ENCODE assay signal across 9 mouse cellular contexts in the genomic region with DNA sequence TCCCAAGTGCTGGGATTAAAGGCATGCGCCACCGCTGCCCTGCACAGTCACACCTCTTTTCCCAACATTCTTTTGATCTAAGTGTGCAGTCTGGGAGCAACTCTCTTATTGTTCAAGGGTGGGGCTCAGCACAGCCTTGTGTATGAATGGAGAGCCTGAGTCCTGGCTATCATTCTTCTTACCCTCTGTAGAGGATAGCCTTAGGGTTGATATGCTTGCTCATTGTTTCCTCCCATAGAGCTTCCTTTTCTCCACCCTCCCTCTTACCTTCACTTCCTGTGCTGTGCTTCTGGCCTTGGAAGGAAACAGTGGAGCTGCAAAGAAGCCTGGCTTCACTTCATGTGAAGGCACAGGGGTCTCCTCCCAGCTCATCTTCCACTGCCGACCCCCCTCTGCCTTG. TPM values are rescaled to one million over a fixed set of nuclear protein-coding genes. Genes with fewer than 3 reads are reported as not detected.
DNase-seq lines count a peak whose midpoint lies in the region; ATAC-seq lines count a peak whose summit lies in the region.
"Had no signal": no experiment of that assay in that cellular context is flagged by ENCODE, and none has a peak within 500 bp of the region (broad histone marks: within the 10 kb centered on the region; RNA-seq: fewer than 3 reads in every experiment).

A gene (plus strand): TSS at position 292 of the 400 bp plus-strand sequence.

- H3K9me3 ChIP-seq in kidney, embryonic 15.5 days (replicated peaks), result no peaks in the 10 kb centered on the region
- no peaks in the 10 kb centered on the region for H3K9me3 ChIP-seq in intestine, embryonic 14.5 days (ENCODE audit: control insufficient read depth, low read length)
- H3K9me3 ChIP-seq: G1E had no signal

- 89% methylated on average over 3 of the region's 3 CpGs for WGBS in kidney, embryonic 15.5 days
- 76% methylated on average over 3 of the region's 3 CpGs for WGBS in intestine, embryonic 14.5 days

- H3K27me3 ChIP-seq in kidney, embryonic 15.5 days, result peaks cover 15% of the 10 kb centered on the region
- H3K27me3 ChIP-seq in intestine, embryonic 14.5 days (replicated peaks; ENCODE audit: control insufficient read depth, insufficient read depth, low read length), result peaks cover 16% of the 10 kb centered on the region

- H3K4me2 ChIP-seq in kidney, embryonic 15.5 days, result no peak within 1 kb of the TSS
- no peak within 1 kb of the TSS for H3K4me2 ChIP-seq in intestine, embryonic 14.5 days (ENCODE audit: low read length)

- DNase-seq in kidney, adult 18-20 months, result no peak
- no peak for DNase-seq in adrenal gland, postnatal 36 days
- DNase-seq in gastrocnemius, postnatal 25 days, result no peak
- DNase-seq in intestine, embryonic 14.5 days (ENCODE audit: low spot score), result no peak
- no peak for DNase-seq in right cerebral cortex, postnatal 4 days
- no peak for DNase-seq in spleen, adult 12 weeks (ENCODE audit: low spot score)

- H3K4me1 ChIP-seq in kidney, embryonic 15.5 days, result peaks cover 8% of the 10 kb centered on the region
- peaks cover 4% of the 10 kb centered on the region; the same call in 1 of the 2 replicates for H3K4me1 ChIP-seq in intestine, embryonic 14.5 days (replicated peaks; ENCODE audit: control insufficient read depth, insufficient read depth, low read length)

- no peak for ATAC-seq in kidney, embryonic 15.5 days (replicated peaks; ENCODE audit: low FRiP score)
- ATAC-seq in intestine, embryonic 14.5 days (replicated peaks; ENCODE audit: low FRiP score, low TSS enrichment, low read depth), result no peak
- peak; percentile 61 for ATAC-seq in megakaryocyte, adult 5-6 weeks (ENCODE audit: poor library complexity, severe bottlenecking)

- no peaks in the 10 kb centered on the region for H3K36me3 ChIP-seq in kidney, embryonic 15.5 days
- no peaks in the 10 kb centered on the region for H3K36me3 ChIP-seq in intestine, embryonic 14.5 days (ENCODE audit: control insufficient read depth, insufficient read depth, low read length)
- H3K36me3 ChIP-seq: G1E had no signal

- H3K27ac ChIP-seq in kidney, embryonic 15.5 days, result peak within 1 kb of the TSS; percentile 20; the same call in 1 of the 2 replicates
- H3K27ac ChIP-seq in intestine, embryonic 14.5 days (ENCODE audit: low read depth), result no peak within 1 kb of the TSS

- H3K4me3 ChIP-seq in kidney, embryonic 15.5 days (replicated peaks), result no peak within 1 kb of the TSS
- H3K4me3 ChIP-seq in intestine, embryonic 14.5 days (ENCODE audit: low read depth, low read length), result no peak within 1 kb of the TSS

- no peak within 1 kb of the TSS for H3K9ac ChIP-seq in kidney, embryonic 15.5 days
- H3K9ac ChIP-seq in intestine, embryonic 14.5 days (ENCODE audit: low read length), result no peak within 1 kb of the TSS

RNA-seq across cellular contexts. Expression of the gene that starts here (rescaled TPM):
- polyA plus RNA-seq in kidney, embryonic 15.5 days (2015; fragmentation: Nextera tagmentation; extraction: Ambion mirVana), result 671 and 731 TPM in 2 replicates
- 100 to 1,000 TPM; 285 to 398 TPM for total RNA-seq in adrenal gland, postnatal 36 days (2021)
- total RNA-seq in gastrocnemius, postnatal 25 days (2021), result 100 to 1,000 TPM; 103 to 142 TPM
- 558 and 572 TPM in 2 replicates for polyA plus RNA-seq in intestine, embryonic 14.5 days (2014; fragmentation: Nextera tagmentation; extraction: Ambion mirVana)
- total RNA-seq in megakaryocyte, adult 5-6 weeks (2015), result 60.5 and 76.0 TPM in 2 replicates
- 46.8 and 47.1 TPM in 2 replicates for total RNA-seq in megakaryocyte, adult 5-6 weeks (2017)
